Mouse (Mus musculus) frontal cortex, adult (tissue): ENCODE data around the gene Klb.

ENCODE experiments used
- ATAC-seq: cut with Nextera tagmentation; 2 replicates; pipeline ENCODE4 v1.9.2; 2017; ENCODE audit warnings: mild to moderate bottlenecking, moderate library complexity, mixed read lengths; ENCODE audit not compliant: low TSS enrichment

Gene Klb

DNA sequence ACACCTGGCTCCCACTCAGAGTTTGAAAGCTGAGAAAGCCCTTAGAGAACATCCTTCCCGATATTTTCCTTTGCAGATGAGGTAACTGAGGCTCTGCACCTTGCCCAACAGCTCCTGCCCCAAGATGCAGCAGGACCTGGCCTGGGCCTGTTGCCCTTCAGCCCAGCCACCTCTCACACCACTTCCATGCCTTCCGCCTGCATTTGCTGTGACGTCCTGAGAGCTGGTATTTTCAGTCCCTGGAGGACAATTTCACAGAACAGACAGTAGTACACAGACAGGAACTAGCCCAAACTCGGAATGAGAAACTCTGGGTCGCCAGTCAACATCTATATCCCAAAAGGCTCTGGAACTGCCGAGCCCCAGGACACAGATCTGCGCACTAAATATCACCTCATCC, 26.6 kb downstream of the Klb start:
- no peak for ATAC-seq

DNA sequence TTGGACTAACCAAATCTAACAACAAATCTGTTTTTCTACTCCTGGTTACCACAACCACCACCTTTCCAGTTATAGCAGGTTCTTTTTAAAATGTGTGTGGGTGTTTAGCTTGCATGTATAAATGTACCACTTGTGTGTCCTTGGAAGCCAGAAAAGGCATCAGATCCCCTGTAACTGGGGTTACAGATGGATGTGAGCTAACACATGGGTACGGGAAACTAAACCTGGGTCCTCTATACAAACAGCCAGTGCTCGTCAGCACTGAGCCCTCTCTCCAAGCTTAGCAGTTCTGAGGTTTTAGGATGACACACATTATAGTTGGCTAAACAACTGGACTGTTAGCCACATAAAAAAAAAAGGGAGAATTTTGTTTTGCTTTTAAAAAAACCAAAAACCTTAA, 37.6 kb downstream of the Klb start:
- peak; percentile 87 for ATAC-seq

DNA sequence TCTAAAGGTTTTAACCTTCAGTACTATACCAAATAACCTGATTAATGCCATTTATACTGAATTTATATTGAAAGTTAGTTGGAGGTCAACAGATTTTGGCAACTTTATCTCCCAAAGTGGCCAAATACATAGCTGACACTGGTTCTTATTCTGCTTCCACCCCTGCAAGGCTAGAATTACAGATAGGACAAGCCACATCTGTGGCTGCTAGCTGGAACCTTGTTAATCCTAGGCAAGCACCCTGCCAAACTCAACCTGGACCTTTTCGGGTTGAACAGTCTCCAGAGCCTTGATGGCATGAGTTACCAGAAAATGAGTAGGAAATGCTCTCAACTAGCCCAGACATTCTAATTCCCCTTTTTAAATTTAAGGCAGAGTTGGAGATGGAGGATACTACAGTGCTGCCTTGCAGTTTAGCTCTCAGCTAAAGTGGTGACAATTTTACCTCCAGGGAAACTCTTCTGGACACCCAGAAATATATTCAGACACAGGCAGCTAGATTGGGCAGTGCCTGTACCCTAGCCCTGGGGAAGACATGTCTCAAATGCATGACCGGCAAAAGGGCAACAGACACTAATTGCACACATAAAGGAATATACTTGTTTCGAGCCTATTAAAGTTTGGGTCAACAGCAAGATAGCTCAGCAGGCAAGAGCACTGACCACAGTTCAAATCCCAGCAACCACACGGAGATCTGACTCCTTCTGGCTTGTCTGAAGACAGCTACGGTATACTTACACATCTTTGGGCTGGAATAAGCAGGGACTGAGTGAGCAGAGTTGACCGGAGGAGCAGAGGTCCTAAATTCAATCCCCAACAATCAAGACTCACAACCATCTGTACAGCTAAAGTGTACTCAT, 39.1 kb downstream of the Klb start:
- no peak for ATAC-seq

DNA sequence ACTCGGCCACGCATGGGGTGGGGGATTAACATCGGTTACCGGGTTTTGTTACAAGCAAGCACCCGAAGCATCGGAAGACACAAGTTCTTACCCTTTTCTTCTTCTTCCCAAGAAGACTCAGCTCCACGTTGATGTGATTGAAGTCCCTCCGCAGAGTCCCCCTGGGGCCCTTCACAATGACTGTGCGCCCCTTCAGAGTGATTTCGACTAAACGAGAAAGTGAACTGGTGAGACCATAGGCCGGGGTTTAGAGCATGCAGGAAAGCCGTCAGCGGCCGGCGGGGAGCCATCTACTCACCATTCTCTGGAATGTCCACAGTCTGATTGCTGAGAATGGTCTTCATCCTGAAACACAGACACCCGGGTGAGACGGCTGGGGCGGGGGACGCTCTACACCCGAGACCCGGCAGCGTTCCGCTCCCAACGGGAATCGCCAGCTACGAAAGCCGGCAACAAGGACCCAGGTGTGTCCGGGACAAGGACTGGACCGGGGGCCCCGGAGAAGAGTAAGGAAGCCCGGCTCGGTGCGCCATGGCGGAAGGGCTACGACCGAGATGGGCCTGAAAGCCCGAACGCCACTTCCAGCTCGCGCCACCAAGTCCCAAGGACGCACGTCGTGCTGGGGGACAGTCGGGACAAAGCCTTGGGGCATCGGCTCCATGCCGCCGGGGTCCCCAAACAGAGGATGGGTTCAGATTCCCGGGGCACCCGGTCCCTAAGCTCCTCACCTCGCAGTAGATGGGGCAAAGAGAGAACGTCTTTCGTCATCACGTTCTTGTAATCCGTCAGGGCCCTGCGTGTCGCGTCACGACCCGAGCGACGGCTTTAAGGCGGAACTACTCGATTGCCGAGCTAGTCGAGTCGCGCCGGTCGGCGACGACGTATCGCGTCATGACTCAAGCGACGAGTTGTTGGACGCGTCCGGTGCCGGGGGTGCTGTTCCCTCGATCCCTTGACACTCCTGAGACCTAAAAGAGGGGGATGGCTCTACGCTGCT, 42.8 kb downstream of the Klb start, which contains the start of the genes Rpl9 and Lias:
Gene Rpl9 (minus strand): TSS at position 797 of the 997 bp plus-strand sequence.
Gene Lias (plus strand): TSS at position 850 of the 997 bp plus-strand sequence.
- peak; percentile 98 for ATAC-seq

DNA sequence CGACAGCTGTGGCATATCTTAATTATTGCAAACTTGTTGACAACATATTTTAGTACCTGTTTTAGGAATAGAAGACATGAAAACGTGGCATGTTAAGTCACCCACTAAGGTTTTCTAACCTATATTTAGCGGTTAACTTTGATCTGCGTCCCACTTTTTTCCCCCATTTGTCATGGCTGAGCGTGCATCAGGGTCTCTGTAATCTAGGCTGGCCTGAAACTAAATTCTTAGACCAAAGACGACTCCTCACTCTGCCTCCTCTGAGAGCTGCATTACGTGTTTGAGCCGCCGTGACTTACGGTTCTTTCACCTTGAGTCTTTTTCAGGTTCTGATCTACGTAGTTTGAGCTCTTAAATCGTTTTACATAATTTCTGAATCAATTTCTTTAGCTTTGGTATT, 43.6 kb downstream of the Klb start:
- no peak for ATAC-seq

DNA sequence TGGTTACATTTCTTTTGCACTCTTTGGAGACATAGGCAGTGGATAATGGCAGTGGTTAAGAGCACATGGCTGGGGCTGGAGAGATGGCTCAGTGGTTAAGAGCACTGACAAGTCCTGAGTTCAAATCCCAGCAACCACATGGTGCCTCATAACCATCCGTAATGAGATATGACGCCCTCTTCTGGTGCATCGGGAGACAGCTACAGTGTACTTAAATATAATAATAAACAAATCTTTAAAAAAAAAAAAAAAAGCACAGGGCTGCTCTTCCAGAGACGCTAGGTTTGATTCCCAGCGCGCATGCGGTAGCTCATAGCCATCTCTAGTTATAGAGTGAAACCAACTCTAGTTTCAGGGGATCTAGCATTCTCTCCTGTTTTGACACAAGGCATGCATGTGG, 46.3 kb downstream of the Klb start:
- no peak for ATAC-seq

DNA sequence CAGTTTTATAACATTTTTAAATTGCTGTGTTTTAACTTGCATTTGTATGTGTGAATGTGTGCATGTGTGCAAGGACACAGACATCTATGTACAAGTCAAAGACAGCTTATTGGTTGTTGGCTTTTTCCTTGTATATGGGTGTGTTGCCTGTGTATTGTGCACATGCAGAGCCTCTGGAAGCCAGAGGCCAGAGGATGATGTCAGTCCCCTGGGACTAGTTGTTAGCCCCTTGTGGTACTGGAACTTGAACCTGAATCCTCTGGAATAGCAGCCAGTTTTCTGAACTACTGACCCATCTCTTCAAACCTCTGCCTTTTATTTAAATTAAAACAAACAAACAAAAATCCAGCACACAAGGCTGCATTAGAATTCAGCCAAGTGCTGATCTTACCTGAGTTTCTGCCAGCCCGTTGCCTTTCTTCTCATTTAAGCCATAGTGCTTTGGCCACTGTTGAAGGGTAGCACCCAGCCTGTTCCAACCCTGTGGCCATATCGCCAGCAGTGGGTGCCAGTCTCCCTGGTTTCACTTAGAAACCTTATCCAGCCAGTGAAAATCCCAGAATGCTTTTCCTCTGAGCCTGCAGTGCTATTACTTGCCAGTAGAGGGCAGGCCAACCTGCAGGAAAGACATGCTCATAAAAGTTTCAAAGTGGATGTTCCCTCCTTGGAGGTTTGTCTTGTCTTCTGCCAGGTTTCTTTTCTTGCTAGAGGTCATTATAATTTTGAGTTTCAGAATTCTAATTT, 53.3 kb downstream of the Klb start:
- ATAC-seq = peak; percentile 97

DNA sequence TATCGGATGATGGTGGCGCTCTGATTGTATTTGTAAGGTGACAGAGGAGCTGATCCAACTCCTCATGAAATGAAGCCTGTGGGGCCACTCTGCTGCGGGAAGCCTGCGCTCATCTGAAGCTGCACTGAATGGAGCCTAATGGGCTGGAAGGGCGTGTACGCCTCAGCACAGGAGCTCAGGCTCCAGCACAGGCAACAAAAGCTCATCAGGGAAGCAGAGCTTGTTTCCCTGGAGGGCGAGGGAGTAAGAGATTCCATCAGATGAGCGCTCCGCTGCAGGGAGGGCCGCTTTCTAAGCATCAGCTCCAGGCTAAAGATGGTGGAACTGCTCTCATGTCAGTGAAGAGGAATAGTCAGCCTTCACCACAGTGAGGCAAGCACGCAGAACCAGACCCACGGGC, 59.9 kb downstream of the Klb start:
- ATAC-seq = peak; percentile 56

DNA sequence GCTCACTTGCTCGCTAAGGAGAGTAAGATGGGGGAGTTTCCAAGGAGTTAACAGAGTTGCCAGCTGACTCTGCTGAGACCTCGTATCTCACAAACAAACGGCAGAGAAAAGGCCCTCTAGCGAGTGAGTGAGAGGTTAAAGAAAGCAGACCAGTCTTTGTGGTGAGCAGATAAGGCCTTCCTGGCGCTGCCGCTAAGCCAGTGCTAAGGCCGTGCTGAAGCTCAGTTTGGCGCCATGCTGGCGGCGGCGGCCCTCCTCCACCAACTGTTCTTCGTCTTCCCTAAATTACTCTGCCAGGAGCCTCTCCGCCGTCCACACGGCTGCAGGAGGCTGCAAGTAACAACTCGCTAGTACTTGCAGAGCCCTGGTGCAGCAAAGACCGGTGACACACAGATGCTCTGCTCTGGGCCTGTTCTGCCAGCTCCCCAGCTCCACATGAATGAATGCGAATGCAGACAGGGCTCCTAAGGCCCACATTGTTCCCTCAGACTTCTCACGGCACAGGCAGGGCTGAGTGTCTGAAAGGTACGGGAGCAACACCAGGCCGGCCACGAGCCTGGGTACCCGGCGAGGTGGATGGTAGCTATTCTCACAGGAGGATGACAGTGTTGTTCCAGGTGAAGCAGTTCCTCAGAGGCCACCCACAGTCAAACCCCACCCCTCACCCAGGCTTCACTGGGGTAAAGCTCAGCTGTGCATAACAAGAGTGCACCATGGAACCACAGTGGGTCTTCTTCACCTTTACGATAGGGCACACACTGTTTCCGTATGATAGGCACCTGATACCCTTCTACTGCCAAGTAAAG, 67.7 kb downstream of the Klb start:
- ATAC-seq = peak; percentile 80

DNA sequence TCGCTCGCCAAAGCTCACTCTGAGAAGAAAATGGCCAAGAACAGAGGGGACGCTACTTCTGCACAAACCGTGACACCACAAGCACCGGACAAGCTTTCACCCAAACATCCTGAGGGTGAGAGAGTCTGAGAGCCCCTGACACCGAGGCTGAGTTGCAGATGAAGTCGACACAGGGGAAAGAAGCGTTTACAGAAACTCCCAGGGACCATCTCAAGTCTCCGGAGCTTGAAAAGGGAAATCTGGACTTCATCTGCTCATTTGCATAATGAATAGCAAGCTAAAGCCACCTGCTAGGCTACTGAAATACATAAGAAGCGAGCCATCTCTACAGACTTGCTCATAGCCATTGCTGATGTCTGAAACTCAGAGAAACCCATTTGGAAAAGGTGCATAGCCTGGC, 71.0 kb downstream of the Klb start:
- no peak for ATAC-seq

DNA sequence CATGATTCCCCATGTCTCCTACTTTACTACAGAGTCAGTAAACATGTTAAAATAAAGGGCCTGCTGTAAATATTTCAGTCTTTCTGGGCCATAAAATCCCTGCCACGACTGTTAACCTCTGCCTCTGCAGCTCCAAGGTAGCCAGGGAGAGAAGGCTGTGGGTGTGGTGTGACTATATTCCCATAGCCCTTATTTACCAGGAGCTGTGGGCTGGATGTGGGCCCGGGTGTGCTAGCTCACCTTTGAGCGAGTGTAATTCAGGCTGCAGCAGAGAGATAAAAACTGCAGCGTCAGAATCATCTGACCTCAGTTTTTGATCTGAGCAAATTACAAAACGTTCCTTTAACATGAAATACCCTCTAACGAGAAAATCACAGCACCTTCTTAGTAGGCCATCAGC, 72.7 kb downstream of the Klb start:
- ATAC-seq = no peak

DNA sequence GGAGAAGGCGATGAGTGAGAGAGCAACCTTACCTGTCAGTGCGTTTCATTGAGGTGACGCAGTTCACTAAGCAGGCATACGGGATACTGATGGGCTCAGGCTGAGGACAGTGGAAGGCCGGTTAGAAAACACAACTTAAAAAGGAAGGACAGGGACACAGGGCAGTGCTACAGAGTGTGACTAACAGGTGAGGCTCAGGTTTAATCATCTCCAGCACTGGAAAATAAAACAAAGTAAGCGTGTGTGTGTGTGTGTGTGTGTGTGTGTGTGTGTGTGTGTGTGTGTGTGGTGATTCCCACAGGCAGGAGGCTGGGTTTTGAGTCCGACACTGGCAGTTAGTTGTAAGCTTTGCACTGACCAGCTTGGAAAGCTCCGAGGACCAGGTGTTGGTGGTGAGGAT, 74.7 kb downstream of the Klb start:
- ATAC-seq = no peak

DNA sequence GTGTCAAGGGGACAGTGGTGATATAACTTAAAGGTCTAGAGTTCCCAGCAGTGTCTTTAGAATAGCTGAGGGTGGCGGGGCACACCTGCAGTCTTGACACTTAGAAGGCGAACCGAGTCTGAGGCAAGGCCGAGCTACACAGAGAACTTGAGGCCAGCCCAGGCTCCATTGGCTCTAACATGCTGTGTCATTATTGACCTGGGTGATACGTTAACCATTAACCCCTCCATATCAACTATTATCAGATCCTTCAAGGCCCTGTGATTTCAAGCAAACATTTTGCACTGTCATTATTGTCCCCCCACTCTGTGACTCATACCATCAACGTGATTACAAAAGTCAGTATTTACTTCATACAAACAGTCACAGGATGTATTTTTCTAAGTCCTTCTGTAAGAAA, 76.1 kb downstream of the Klb start:
- no peak for ATAC-seq

DNA sequence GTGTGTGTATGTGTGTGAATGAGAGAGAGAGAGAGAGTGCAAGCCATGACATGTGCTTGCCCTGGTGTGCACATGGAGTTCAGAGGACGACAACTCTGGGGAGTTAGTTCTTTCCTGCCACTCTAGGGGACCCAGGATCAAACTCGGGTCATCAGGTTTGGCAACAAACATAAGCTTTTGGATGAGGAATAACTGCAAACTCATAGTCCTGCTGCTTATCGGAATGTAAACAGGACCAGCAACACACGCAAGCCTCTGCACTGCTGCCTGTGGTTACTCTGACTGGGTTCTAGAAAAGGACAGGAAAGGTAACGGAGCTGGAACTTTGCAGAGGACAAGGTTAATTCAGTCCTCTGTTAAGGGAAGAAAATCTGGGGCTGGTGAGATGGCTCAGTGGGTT, 77.1 kb downstream of the Klb start:
- no peak for ATAC-seq

DNA sequence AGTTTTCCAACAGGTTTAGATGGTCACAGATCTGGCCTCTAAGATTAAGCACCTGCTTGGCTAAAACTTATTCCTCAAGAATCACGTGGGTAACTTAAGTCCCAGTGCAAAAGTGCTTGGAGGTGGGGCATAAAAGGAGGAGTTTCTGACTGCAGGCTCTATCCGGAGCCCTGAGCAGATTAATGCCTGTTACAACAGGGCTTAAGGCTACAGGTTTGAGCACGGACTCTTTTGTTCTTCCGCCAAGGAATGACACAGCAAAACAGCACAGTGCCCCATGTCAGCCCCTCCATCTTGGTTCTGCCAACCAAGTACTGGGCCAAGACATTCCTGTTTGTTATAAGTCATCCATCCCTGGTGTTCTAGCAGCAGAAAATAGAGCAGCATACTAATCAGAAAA, 80.2 kb downstream of the Klb start:
- ATAC-seq = no peak

DNA sequence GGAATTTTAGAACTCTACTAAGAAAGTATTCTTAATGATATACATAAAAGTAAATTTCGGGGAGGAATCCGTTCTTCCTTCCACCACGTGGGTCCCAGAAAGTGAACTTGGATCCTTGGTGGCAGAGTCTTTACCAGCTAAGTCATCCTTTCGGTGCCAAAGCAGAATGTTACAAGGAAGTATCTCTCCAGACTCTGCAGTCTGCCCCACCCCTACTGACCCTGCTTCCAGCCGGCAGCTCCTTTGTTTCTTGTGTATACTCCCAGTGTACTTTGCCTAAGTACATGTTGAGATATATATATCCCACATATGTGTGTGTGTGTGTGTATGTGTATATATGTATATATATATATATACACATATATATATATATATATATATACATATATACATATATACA, 81.3 kb downstream of the Klb start:
- ATAC-seq = no peak
